ENCODE assay signal across 8 mouse cellular contexts in the genomic region with DNA sequence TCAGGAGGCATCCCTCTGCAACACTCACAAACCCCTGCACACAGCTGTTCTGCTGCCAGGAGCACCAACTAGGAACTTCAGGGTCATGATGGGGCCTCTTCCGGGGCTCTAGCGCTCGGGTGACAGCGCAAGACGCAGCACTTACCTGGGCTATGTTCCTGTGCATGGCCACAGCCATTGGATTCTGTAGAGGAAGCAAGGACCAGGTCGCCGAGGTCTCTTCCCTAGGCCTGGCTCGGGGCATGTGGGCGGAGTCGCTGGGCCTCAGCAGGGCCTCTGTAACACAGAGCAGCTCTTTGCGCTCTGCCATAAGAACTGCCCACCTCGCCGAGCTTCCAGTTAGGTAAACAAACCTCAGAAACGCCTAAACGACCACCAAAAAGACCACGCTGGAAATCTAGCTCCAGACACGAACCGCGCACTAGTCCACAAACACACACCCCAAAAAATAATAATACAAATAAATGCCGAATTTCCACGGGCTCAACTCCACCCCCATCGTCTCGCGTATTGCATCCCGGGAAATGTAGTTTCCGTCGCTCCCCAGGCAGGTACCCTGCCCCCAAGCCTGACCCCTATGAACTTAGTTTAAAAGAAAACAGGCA. TPM values are rescaled to one million over a fixed set of nuclear protein-coding genes. Genes with fewer than 3 reads are reported as not detected.
DNase-seq lines count a peak whose midpoint lies in the region; ATAC-seq lines count a peak whose summit lies in the region.

A gene (minus strand): TSS at position 507 of the 605 bp plus-strand sequence.

- H3K4me2 ChIP-seq in forebrain, embryonic 11.5 days (ENCODE audit: low read depth, low read length, severe bottlenecking): peak within 1 kb of the TSS; percentile 51
- H3K4me2 ChIP-seq in heart, embryonic 15.5 days: peak within 1 kb of the TSS; percentile 77
- H3K4me2 ChIP-seq in liver, embryonic 12.5 days: peak within 1 kb of the TSS; percentile 72
- H3K4me2 ChIP-seq in stomach, embryonic 16.5 days (ENCODE audit: low read depth, low read length): peak within 1 kb of the TSS; percentile 71

- H3K9ac ChIP-seq in forebrain, embryonic 11.5 days (ENCODE audit: low read length): peak within 1 kb of the TSS; percentile 56
- peak within 1 kb of the TSS; percentile 77 for H3K9ac ChIP-seq in heart, embryonic 15.5 days
- H3K9ac ChIP-seq in liver, embryonic 12.5 days: peak within 1 kb of the TSS; percentile 72
- H3K9ac ChIP-seq in stomach, embryonic 16.5 days (ENCODE audit: low read length): peak within 1 kb of the TSS; percentile 92

- H3K36me3 ChIP-seq in forebrain, embryonic 11.5 days (ENCODE audit: control insufficient read depth, insufficient read depth, low read length): no peaks in the 10 kb centered on the region
- 0 out of 2 replicates have a peak, but pooled peaks cover 3% of the 10 kb centered on the region for H3K36me3 ChIP-seq in heart, embryonic 15.5 days
- H3K36me3 ChIP-seq in liver, embryonic 12.5 days: no peaks in the 10 kb centered on the region
- no peaks in the 10 kb centered on the region for H3K36me3 ChIP-seq in stomach, embryonic 16.5 days (ENCODE audit: control insufficient read depth, insufficient read depth, low read length)

- DNase-seq in forebrain, embryonic 11.5 days (ENCODE audit: low spot score): peak; percentile 70
- peak; percentile 76 for DNase-seq in kidney, postnatal 14 days
- peak; percentile 74 for DNase-seq in neural tube, embryonic 10.5 days (ENCODE audit: extremely low spot score, low spot score)

- H3K9me3 ChIP-seq in forebrain, embryonic 11.5 days (ENCODE audit: control insufficient read depth, low read length): no peaks in the 10 kb centered on the region
- no peaks in the 10 kb centered on the region for H3K9me3 ChIP-seq in heart, embryonic 15.5 days (replicated peaks)
- no peaks in the 10 kb centered on the region for H3K9me3 ChIP-seq in liver, embryonic 12.5 days (replicated peaks)
- no peaks in the 10 kb centered on the region for H3K9me3 ChIP-seq in stomach, embryonic 16.5 days (replicated peaks; ENCODE audit: control insufficient read depth, low read length)

- no peaks in the 10 kb centered on the region; the same call in 1 of the 2 replicates for H3K4me1 ChIP-seq in brown adipose tissue, adult 24 weeks (ENCODE audit: control insufficient read depth, insufficient read depth, insufficient read length, low read length)
- no peaks in the 10 kb centered on the region for H3K4me1 ChIP-seq in forebrain, embryonic 11.5 days (replicated peaks; ENCODE audit: control insufficient read depth, insufficient read depth, low read length)
- H3K4me1 ChIP-seq in heart, embryonic 15.5 days (replicated peaks): peaks cover 12% of the 10 kb centered on the region
- peaks cover 13% of the 10 kb centered on the region for H3K4me1 ChIP-seq in liver, embryonic 12.5 days
- H3K4me1 ChIP-seq in stomach, embryonic 16.5 days (ENCODE audit: control insufficient read depth, insufficient read depth, low read length): no peaks in the 10 kb centered on the region

- H3K27me3 ChIP-seq in forebrain, embryonic 11.5 days (ENCODE audit: control insufficient read depth, insufficient read depth, low read length): no peaks in the 10 kb centered on the region
- no peaks in the 10 kb centered on the region for H3K27me3 ChIP-seq in heart, embryonic 15.5 days
- no peaks in the 10 kb centered on the region for H3K27me3 ChIP-seq in liver, embryonic 12.5 days (replicated peaks)
- H3K27me3 ChIP-seq in stomach, embryonic 16.5 days (ENCODE audit: control insufficient read depth, insufficient read depth, low read length): no peaks in the 10 kb centered on the region

- WGBS in forebrain, embryonic 11.5 days: 1% methylated on average over 27 of the region's 27 CpGs
- under 1% methylated on average over 27 of the region's 27 CpGs for WGBS in heart, embryonic 15.5 days
- WGBS in liver, embryonic 12.5 days (ENCODE audit: insufficient replicate concordance): under 1% methylated on average over 27 of the region's 27 CpGs
- under 1% methylated on average over 27 of the region's 27 CpGs for WGBS in stomach, embryonic 16.5 days

- no peak within 1 kb of the TSS; the same call in 1 of the 2 replicates for H3K27ac ChIP-seq in brown adipose tissue, adult 24 weeks (replicated peaks; ENCODE audit: low read depth, low read length)
- H3K27ac ChIP-seq in forebrain, embryonic 11.5 days (ENCODE audit: low read depth, low read length): no peak within 1 kb of the TSS
- peak within 1 kb of the TSS; percentile 59 for H3K27ac ChIP-seq in heart, embryonic 15.5 days
- H3K27ac ChIP-seq in liver, embryonic 12.5 days: no peak within 1 kb of the TSS
- H3K27ac ChIP-seq in stomach, embryonic 16.5 days (ENCODE audit: low read length): peak within 1 kb of the TSS; percentile 62

- peak; percentile 81 for ATAC-seq in CD4-positive, CD25-positive, alpha-beta regulatory T cell, adult 4 months
- ATAC-seq in forebrain, embryonic 11.5 days (replicated peaks; ENCODE audit: low FRiP score): peak; percentile 95
- peak; percentile 87 for ATAC-seq in heart, embryonic 15.5 days (replicated peaks; ENCODE audit: insufficient number of reproducible peaks, insufficient read depth, low FRiP score, low read depth)
- ATAC-seq in liver, embryonic 12.5 days: peak; percentile 94
- ATAC-seq in stomach, embryonic 16.5 days (ENCODE audit: insufficient read depth, low FRiP score): peak; percentile 90

- peak within 1 kb of the TSS; percentile 95 for H3K4me3 ChIP-seq in brown adipose tissue, adult 24 weeks (ENCODE audit: insufficient read depth, low read depth, low read length)
- peak within 1 kb of the TSS; percentile 40 for H3K4me3 ChIP-seq in forebrain, embryonic 11.5 days (ENCODE audit: low read depth, low read length)
- H3K4me3 ChIP-seq in heart, embryonic 15.5 days: peak within 1 kb of the TSS; percentile 70
- H3K4me3 ChIP-seq in liver, embryonic 12.5 days: peak within 1 kb of the TSS; percentile 62
- H3K4me3 ChIP-seq in stomach, embryonic 16.5 days (replicated peaks; ENCODE audit: low read length): peak within 1 kb of the TSS; percentile 73

RNA-seq across cellular contexts. Expression of the gene that starts here (rescaled TPM):
- polyA plus RNA-seq in CD4-positive, CD25-positive, alpha-beta regulatory T cell, adult 4 months (2017; shearing (Covaris generic)): 1 to 10 TPM; 2.6 to 5.5 TPM
- 0.91 TPM in 1 of 2 replicates, not detected in the other for polyA plus RNA-seq in brown adipose tissue, adult 24 weeks (2012; ENCODE audit: insufficient read depth, insufficient read length, missing spikeins)
- polyA plus RNA-seq in forebrain, embryonic 11.5 days (2014; fragmentation: Nextera tagmentation; extraction: Ambion mirVana): 3.4 and 3.7 TPM in 2 replicates
- 2.2 and 2.7 TPM in 2 replicates for polyA plus RNA-seq in heart, embryonic 15.5 days (2015; fragmentation: Nextera tagmentation; extraction: Ambion mirVana)
- polyA plus RNA-seq in liver, embryonic 12.5 days (2016; fragmentation: Nextera tagmentation; extraction: Ambion mirVana): 0.91 and 1.2 TPM in 2 replicates
- polyA plus RNA-seq in stomach, embryonic 16.5 days (2015; fragmentation: Nextera tagmentation; extraction: Ambion mirVana): 3.9 and 4.1 TPM in 2 replicates

Comparison
In these comparisons a context has a peak if more than half of its experiments do, and no peak if none do; other contexts are left out.
1. H3K27ac ChIP-seq: peak in heart, embryonic 15.5 days (single experiment) and stomach, embryonic 16.5 days (single experiment); none in brown adipose tissue, adult 24 weeks (single experiment), forebrain, embryonic 11.5 days (single experiment) and liver, embryonic 12.5 days (single experiment).
2. H3K4me3 ChIP-seq: peak in every context shown above with its lines; median percentile 95 in brown adipose tissue, adult 24 weeks; 73 in stomach, embryonic 16.5 days; 70 in heart, embryonic 15.5 days; 62 in liver, embryonic 12.5 days; 40 in forebrain, embryonic 11.5 days.
3. Peak in every context shown above with its lines, with median percentiles within 50 percentile points of each other: ATAC-seq, DNase-seq, H3K4me2 ChIP-seq and H3K9ac ChIP-seq.